Mouse (Mus musculus): Measurements from ENCODE around the gene Ppfibp1.
"Not testable (repeated sequence)": the region's sequence is repeated elsewhere in the genome, so short reads cannot be mapped to it uniquely, and the experiment has no call there.

Ppfibp1 gene

DNA sequence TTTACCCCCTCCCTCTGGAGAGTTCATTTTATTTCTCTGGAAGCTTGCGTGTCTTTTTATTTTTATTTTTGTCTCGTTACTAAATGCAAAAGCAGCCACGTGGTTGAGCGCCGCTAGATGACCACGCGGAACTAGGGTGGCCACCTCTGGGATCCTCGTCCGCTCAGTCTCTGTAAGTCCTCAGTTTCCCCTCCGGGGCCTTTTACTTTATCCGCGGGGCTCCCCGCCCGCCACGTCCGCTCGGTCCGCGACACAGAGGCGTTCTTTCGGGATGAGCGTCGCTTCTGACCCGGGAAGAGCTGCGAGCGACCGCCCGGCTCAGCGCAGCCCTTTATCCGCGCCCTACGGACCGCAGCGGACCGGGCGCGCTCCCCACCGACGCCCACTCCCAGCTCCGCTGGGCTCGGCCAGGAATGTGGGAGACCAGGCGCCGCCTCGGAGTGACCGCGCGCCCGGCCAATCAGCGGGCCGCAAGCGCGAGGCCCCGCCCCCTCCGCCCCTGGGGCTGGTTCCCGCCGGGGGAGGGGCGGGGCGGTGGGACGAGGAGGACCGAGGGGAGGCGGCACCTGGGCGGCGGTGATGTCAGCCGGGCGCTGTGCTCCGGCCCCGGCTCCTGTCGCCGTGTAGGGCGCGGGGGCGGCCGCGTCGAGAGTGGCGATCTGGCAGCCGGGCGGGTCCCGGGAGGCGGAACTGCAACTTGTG is at the start of gene Ppfibp1:
Ppfibp1 (plus strand) TSS at position 530 of the 702 bp plus-strand sequence.
- DNase-seq (ENCODE audit: low spot score) = peak; percentile 86

DNA sequence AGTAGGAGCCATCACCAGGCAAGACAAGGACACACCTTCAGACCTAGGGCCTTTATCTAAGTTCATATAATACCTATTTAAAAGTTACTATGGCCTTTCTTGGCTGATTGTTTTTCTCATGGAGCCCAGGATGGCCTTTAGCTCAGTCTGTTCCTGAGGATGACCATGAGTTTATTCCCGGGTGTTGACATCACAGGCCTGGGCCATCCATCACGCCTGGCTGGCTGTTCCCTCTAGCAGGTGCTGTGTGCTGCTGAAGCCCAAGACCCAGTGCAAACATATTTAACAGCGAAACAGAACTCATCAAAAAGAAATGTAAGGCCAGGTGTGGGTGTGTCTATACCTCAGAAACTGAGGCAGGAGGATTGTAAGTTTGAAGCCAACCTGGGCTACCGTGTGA is 49.4 kb upstream of the Ppfibp1 start:
- DNase-seq (ENCODE audit: low spot score) = no peak

DNA sequence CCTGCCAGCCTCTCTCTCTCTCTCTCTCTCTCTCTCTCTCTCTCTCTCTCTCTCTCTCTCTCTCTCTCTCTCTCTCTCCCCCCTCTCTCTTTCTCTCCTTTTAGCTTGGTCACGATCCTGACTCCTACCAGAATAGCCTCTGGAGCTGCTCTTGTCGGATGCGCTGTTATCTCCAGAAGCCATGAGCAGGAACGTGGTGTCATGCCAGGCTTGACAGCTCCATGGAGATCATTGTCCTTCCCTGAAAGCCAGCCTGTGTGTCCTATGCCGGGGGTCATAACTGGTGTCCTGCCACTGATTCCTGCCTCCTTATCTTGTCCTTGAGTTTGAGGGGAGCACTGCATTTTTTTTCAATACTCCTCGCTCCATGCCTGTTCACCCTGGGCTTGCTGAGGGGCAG is 43.4 kb upstream of the Ppfibp1 start:
- DNase-seq (ENCODE audit: low spot score) = no peak

DNA sequence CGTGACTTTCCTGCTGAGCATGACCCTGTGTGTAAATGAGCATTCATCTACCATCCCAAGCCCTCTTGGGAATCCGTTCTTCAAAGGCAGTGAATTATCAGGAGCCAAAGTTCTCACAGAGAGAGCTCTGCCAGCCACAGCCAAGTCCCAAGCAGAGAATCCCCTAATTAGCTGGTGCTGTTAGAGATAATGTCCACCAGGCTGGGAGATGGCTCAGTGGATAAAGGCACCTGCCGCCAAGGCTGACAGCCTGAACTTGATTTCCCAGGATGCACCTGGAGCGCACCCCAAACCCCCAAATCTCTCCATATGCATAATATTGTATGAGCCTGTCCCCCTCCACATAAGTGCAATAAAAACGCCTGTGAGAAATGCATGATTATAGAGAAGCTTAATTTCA is 42.9 kb upstream of the Ppfibp1 start:
- DNase-seq (ENCODE audit: low spot score) = no peak

DNA sequence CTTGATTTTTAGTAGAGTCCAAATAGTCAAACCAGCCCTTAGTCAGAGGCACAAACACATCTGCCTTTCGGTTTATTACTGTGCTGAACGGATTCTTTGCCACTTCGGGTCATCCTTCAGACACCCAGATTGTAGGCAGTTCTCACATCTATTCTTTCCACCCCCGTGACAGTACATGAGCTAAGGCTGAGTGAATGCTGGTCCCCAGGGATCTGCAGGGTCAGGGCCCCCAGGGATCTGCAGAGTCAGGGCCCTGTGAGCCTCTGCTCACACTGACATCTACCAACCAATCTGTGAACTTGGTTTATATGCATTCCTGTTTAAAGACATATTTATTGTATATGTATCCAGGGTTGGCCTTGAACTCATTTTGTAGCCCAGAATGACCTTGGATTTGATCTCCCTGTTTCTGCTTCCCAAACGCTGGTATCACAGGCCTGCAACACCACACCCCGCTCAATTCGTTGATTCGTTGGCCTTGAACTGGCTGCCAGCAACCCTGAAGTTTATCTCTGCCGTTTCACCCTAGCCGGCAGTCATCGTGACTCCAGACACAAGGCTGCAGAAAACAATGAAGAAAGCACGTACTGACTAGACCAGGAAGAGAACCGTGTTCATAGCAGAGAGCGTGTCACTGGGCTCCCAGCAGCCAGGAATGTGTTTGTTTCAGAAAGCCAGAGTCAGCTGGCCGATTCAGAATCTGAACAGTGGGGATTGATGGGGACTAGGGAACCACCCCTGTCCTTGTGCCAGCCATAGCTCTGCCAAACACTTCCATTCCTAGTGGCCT is 42.1 kb upstream of the Ppfibp1 start:
- DNase-seq (ENCODE audit: low spot score) = no peak

DNA sequence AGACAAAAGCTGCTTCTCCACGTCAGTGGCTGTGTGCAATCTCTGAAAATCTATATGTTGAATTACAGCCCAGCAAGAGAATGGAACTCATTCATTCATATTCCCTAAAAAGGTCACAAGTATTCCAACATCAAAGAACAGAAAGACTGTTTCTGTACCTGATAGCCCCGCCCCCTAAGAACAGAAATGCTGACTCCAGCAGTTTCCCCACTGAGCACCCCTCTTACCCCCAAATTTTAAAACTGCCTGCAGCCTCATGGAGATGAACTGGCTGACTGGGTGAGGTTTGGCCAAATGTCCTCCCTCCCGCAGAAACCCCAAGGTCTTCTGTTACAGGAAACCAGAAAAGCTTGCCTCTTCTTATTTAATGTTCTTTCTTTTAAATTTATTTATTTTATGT is 40.9 kb upstream of the Ppfibp1 start:
- no peak for DNase-seq (ENCODE audit: low spot score)

DNA sequence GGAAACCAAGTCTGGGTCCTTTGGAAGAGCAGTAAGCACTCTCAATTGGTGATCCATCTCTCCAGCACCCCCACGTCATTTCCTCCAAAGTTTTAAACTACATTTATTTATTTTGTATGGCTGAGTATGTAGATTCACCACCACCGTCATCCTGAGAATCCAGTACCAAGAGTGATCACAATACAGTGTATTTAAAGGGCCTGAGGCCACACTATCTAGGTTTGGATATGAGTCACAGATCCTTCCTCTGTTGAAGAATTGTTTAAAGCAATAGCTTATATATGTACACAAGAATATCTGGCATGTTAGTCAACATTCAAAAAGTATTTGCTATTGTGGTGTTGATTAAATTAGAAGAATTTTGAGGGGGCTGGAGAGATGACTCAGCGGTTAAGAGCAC is 40.0 kb upstream of the Ppfibp1 start:
- DNase-seq (ENCODE audit: low spot score) = no peak

DNA sequence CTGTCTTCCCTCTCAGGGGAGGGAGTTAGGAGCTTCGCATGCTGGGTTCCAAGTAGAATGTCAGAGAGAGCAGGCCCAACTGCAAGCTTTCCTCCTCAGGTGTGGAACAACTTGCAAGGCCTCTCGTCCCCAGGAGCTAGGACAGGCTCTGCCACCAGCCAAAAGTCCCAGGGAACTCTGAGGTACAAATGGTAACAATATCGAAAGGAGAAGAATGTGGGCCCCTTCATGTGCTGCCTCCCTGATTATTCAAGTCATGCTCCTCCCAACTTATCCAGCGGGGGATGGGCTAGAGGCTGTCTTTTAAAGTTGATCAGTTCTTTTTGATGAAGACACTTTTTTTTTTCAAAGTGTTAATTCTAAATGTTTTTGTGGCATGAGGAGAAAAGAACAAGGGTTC is 38.2 kb upstream of the Ppfibp1 start, which contains the start of gene Smco2:
Smco2 (plus strand) TSS at position 55 of the 400 bp plus-strand sequence.
- no peak for DNase-seq (ENCODE audit: low spot score)

DNA sequence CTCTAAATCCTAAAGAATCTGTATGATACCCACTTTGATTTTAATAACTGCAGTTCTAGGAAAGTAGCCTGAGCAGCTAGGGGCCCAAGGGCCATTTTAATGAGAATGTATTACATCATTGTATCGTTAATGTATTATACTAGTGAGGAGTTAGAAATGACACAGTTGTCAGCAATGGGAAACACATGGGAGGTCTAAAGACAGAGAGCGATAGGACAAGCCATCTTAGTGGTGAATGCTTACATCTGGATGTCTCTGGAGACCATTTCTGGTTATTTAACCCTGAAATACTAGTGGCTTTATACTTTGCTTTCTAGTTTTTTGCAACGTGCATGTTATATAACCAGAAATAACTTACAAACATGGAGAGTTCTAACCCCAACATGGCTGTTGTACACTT is 36.4 kb upstream of the Ppfibp1 start:
- no peak for DNase-seq (ENCODE audit: low spot score)

DNA sequence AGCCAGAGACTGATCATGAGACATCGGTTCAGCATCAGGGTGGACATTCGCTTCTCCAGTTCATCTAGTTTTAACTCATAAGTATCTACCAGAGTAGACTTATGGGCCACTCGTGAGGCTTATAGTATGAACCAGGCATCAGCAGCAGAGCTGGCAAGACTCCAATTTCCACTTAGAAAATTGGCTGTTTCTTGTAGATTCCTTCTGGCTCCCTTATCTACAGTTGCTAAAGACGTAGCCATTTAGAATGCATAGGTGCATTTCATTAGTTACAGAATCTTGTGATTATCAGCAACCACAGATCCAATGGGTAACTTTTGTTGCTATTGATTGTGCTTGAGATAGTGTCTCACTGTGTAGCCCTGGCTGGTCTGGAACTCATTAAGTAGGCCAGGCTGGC is 35.5 kb upstream of the Ppfibp1 start:
- DNase-seq (ENCODE audit: low spot score) = no peak

DNA sequence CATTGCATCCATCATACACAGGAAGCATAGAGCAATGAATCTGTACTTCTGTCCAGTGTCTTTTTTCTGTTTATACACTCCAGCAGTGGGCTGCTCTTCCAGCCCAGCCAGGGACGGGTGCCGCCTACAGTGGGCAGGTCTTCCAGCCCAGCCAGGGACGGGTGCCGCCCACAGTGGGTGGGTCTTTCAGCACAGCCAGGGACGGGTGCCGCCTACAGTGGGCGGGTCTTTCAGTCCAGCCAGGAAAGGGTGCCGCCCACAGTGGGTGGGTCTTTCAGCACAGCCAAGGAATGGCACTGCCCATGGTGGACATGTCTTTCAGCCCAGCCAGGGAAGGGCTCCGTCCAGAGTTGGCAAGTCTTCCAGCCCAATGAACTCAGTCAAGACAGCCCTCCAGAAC is 33.1 kb upstream of the Ppfibp1 start:
- no peak for DNase-seq (ENCODE audit: low spot score)

DNA sequence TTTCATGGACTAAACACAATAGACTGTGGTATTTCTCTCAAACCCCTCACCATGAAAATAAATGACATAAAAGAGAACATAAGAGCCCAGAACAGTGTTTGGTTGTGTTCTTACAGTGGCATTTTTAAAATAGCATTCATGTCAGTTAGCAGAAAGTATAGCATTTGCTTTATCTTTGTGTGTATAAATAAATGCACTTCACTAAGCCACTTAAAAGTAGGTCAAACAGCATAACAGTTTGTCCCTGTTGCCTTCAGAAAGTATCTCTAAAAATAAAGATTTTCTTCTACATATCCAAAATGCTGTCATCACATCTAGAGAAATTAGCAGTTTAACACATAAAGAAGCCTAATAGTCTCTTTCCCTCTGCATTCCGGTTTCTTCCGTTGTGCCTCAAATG is 30.9 kb upstream of the Ppfibp1 start:
- no peak for DNase-seq (ENCODE audit: low spot score)

DNA sequence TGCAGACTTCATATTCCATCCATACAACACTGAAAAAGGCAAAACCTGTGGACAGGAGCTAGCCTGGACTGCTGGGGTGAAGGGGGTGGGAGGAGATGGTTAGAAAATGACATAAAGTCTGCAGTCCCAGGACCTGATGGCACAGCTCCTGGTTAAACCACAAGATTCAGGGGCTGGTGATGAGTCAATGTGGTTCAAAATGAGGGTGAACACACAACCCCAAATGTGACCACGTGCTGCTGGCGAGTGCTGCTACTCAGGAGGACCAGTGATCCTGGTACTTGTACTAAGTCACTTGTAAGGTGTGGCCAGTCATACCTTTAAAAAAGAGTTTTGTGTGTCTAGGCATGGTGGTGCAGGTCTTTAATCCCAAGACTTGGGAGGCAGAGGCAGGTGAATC is 25.1 kb upstream of the Ppfibp1 start:
- DNase-seq (ENCODE audit: low spot score) = no peak

DNA sequence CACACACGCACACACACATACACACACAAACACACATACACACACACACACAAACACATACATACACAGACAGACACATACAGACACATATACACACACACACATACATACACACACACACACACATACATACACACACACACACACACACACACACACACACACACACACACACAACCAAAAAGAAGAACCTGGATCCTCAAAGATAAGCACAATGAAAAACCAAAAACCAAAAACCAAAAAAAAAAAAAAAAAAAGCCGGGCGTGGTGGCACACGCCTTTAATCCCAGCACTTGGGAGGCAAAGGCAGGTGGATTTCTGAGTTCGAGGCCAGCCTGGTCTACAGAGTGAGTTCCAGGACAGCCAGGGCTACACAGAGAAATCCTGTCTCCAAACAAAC is 23.9 kb upstream of the Ppfibp1 start:
- DNase-seq (ENCODE audit: low spot score) = not testable (repeated sequence)

DNA sequence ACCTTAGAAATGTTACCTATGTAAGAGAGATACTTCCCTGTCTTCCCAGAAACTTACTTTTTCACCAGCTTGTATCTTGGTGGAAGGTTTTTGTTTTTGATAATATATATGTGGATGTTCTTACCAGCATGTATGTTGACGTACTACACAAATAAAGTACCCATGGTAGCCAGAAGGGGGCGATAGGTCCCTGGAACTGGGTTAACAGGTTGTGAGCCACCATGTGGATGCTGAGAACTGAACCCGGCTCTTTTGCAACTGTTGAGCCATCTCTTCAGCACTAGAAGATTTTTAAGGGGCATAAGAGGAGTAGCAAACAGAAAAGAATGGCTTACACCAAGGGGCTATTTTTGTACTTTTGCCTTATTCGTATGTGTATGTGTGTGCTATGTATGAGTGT is 22.6 kb upstream of the Ppfibp1 start:
- DNase-seq (ENCODE audit: low spot score) = no peak

DNA sequence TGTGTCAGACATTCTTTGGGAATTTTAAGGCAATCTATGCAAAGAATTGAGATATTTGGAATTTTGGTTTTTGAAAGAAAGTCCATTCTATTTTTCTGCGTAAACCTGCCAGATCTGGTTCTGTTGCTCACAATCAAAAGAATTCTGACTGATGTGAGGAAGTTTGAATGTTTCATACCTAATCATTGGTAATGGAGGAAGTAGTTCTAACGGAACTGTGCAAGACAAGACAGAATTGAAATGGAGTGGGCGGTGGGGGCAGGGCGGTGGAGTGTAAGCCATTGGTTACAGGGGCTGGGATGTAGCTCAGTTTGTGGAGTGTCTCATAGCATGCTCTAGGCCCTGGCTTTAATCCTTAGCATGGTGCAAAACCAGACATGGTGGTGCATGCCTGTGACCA is 16.3 kb upstream of the Ppfibp1 start:
- DNase-seq (ENCODE audit: low spot score) = no peak

DNA sequence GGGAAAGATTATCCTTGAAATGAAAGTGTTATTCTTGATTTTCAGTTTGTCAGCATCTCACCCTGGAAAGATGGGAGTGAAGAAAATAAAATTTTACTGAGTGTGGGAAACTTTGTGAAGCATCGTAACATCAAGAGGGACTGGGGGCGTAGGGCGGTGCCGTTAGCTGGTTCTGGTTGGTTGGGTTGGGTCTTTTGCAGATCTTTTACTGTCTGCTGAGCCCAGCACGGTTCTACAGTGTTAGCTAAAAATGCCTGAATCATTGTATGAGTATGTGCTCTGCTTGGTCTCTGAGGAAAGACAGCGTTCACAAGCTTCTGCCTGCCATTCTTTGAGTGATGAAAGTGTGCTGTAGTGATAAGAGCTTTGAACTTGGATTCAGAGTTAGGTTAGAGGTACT is 13.9 kb upstream of the Ppfibp1 start:
- DNase-seq (ENCODE audit: low spot score) = no peak

DNA sequence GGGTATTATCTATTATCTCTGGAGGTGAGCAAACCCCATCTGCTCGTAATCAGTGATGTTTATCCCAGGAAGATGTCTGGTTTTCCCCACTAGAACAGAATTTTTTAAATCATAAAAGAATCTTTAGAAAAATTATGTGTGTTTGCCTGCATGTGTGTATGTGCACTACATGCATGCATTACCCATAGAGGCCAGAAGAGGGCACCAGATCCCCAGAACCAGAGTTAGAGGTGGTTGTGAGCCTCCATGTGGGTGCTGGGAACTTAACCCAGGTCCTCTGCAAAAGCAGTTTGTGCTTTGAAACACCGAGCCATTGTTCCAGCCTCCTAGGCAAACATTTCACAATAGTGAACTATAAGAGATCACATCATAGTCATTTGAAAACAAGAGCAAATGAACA is 11.5 kb upstream of the Ppfibp1 start:
- no peak for DNase-seq (ENCODE audit: low spot score)

DNA sequence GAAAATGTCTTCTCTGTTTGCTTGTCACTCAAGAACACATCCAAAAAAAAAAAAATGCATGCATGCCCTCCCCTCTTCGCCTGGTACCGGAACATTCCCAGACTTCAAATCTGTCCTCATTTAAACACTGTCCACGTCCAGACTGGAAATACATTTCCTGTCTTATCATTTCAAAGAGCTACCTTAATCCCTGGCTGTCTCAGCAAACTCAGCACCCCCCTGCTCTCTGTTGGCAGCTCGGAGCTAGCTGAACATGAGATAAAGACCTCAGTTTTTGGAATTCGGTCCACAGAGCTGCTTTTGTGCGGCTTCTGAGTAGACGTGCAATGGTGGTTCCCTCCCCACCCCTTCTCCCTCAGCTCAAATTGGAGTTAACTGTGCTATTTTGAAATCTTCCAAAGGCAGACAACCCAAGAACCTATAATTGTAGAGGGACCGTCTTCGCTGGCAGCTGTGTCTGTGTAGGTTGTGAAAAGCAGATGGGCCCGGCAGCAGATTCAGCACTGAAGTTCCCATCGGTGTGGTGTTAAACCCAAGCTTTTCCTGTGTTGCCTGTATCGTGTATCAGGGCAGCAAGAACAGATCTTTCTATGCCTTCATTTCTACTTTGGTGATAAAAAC is 10.8 kb upstream of the Ppfibp1 start:
- DNase-seq (ENCODE audit: low spot score) = no peak

DNA sequence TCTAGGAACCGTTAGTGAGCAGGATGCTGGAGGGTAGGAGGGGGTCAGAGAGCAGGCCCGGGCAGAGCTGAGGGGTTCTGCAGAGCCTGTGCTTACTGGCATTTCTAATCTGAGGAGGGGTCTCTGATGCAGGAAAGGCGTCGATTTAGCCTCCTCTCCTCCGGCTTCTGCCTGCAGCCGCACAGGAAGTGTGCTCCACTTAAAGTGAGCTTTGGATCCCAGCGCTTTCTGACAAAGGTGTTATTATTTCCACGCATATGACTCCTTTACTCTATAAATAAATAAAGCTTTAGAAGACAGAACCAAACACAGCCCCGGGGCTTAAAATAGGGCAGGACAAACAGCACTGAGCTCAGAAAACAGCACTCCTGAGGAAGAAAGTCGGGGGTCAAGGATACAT is 9.4 kb upstream of the Ppfibp1 start:
- no peak for DNase-seq (ENCODE audit: low spot score)

DNA sequence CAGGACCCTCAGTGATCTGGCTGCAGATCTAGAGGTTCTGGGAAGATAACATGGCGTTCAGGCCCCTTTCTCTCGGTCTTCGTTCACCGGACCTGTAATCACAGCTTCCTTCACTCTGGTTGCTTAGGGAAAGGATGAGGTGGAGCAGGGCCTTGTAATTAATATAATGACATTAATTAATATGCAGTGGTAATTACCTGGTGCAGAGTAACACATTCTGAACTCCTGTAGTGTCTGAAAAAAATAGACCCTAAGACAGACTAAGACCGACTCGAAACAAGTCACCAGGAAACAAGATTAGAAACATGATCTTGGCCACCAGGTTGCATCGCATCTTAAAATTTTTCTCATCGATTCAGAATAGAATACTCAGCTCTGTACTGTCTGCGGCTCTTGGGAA is 8.4 kb upstream of the Ppfibp1 start:
- DNase-seq (ENCODE audit: low spot score) = no peak

DNA sequence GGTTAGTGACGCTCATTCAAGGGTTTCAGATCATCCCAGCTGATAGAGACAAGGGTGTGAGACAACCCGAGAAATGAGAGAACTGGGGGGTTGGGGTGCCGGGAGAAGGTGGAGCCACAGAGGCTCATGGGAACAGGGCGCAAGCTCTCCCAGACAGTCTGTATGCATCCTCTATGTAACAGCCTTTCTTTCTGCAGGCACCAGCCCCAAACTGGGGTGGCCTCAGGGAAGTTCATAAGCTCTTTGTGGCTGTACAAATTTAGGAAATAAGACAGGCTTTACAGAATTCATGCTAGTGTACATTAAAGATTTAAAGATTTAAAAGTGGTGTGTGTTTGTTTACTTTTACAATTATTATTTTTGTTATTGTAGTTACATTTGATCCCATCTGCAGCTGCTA is 8.0 kb upstream of the Ppfibp1 start:
- no peak for DNase-seq (ENCODE audit: low spot score)
